Mouse (Mus musculus): Measurements from ENCODE around the gene Fh1.

Gene Fh1

DNA sequence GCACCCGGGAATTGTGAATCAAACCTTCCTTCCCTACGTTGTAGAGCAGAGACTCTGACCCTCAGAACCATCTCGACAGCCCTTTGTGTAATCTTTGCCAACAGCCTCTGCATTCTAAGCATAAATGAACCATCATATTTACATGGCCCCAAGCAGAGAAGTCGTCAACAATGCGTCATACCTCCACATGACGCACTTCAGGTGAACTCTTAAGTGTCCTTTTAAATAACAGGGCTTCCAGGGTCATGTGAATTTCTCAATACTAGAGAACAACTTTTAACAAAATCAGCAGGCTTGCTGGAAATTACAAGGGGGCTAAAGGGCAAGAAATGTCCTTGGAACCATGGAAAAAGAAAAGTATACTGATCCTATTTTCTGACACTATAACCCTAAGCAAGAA is 1.8 kb downstream of the Fh1 start:
- in situ Hi-C loops (cut with MboI; ENCODE audit: low sequenced_read_pairs): no loop called here

DNA sequence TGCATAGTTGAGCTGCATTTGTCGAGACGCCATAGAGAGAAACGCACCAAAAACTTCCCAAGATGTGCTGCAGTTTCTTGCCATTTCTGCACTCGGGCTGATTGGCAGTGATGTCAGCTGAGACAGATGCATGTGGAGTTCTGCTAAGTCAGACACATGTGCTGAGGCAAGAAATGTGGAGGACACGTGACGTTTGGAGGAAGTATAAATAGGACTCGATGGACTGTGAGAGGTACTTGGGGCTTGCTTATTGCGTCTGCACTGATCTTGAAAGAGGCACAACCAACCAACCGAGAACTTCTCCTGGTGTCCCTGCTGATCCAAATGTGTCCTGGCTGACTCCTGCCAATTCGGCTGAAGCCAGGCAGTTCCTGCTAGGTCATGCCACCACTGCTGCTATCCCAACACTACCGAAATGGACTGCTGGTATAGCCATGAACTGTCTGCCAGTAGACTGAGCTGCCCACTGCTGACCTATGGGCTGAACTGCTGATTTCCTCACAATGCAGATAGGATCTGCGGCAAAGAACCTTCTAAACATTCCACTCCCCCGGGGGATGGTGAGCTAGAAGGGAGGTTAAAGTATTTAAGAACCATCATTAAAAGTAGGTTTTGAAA is 5.5 kb downstream of the Fh1 start, which contains the start of gene Kmo:
Gene Kmo (plus strand): TSS at position 568 of the 618 bp plus-strand sequence.
- in situ Hi-C loops (cut with MboI; ENCODE audit: low sequenced_read_pairs): no loop called here

DNA sequence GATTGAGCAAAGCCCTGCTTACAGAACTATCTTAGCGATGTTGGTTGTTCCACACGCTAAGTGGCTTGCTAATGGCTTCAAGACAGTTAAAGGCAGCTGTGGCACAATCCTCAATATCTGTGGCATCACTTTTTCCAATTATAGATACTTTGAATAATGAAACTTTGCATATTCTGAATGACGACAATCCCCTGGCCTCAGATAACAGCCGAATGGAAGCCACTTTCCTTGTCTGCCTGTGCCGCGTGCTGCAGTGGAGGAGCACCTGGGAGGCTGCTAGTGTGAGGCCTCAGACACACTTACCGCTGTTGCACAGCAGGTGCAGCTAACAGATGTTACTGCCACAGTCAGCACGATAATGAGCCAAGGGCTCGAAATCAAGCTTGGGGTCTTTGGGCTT is 10.4 kb downstream of the Fh1 start:
- in situ Hi-C loops (cut with MboI; ENCODE audit: low sequenced_read_pairs): no loop called here

DNA sequence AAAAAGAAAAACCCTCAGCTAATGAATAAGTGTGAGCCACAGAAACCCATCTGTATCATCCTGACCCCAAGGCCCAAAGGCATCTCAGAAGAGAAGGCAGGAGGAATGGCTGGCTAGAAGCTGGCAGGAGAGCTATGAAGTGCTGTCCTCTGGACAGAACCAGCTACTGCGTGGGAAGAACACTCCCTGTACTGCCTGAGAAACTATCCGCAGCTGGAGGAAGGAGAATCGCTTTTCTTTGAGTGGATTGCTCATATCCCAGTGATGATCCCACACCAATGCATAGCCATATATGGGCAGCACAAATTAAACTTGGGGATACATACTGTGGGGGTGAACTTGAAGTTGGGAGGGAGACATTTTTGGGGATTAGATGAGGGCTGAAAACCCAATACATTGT is 16.7 kb downstream of the Fh1 start:
- in situ Hi-C loops (cut with MboI; ENCODE audit: low sequenced_read_pairs): no loop called here

DNA sequence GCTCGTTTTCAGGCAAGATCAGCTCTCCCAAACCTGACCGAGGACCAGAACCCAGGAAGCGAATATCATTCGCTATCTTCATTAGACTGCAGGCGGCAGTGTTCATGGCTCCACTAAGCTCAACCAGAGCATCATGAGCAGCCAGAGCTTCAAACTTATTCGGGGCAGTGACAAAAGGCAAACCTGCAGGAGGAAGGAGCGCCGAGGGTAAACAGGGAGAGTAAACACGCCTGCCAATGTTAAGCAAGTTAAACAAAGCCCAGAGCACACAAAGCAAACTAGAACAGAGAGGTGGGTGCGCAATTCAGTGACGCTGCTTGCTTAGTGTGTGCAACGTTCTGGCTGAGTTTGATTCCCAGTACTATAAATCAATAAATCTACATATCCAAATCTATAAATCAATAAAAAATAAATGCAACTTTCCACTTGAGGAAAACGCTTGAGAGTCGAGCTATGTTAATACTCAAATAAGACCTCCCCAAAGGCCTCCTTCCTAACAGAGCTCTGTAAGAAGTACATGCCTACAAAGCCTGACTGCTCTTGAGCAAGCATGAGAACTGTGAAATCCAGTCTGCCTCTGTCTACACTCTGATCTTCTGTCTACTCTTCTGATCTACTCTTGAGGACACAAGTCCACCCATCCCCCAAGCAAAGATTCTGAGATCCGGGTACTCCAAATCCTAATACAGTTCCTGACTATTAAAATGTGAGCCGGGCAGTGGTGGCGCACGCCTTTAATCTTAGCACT is 17.4 kb downstream of the Fh1 start:
- in situ Hi-C loops (cut with MboI; ENCODE audit: low sequenced_read_pairs): no loop called here

DNA sequence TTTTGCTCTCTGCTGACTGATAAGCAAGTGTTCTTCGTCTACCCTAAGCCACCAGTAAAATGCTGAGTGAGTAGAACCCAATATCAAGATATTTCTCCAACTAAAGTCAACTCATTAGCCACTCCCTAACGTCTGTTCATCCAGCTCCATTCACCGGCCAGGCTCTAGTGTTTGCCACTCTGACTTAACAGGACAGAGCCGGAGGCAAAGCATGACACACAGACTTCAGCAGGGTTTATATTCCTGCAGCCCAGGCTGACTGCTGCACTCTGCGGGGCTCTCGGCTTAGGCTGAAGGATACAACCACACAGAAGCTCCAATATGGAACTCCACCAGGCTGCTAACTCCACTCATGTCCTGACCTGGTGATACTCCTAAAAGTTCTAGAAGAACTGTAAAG is 18.1 kb downstream of the Fh1 start:
- in situ Hi-C loops (cut with MboI; ENCODE audit: low sequenced_read_pairs): no loop called here

DNA sequence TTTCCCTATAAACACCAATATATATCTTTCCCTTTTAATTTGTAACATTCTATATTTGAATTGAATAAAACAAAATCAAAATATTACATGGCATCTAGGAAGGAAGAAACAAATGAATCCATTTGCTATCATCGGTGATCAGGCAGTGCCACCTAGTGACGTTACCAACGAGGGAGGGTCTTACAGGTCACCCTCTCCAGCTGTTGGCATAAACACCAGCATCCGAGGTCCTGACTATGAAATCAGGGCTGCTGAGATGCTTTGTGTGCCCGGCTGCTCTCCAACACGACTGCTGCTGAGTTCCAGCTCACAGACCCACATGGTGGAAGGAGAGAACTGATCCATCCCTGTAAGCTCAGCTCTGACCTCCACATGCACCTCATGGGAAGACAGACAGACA is 22.0 kb downstream of the Fh1 start:
- in situ Hi-C loops (cut with MboI; ENCODE audit: low sequenced_read_pairs): no loop called here

DNA sequence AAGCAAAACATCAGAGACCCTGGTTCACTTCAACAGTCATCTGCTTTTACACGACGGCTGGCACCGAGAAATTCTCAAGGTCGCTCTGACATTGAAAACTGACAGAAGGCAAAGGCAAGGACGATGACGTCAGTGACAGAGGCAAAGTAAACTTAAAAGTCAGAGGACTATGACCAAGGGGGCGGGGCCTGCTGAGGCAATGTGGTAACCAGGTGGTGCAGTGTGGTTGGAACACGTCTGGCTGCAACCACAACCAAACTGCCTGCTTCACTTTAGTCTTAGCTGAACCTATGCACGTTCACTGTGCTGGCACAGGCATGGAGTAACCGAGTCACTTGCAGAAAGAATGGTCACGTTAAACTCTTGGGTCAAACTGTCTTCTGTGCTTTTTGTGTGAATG is 23.2 kb downstream of the Fh1 start:
- in situ Hi-C loops (cut with MboI; ENCODE audit: low sequenced_read_pairs): no loop called here

DNA sequence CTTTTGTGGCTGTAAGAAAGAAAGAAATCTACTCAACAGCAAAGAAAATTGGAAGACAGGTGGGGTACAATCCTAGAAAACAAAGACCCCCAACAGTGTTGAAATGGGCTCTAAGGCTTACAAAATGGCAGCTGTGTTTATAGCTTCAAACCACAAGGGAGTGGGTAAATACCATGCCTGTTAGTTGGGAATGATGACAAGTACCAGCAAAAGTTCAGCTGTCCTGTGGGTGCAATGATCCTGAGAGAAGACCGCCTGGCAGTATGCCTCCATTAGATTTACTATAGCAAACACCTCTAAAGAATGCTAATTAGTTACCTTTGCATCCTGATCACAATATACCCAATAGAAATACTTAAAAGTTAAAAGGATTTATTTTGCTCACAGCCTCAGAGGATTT is 32.6 kb downstream of the Fh1 start:
- in situ Hi-C loops (cut with MboI; ENCODE audit: low sequenced_read_pairs): no loop called here

DNA sequence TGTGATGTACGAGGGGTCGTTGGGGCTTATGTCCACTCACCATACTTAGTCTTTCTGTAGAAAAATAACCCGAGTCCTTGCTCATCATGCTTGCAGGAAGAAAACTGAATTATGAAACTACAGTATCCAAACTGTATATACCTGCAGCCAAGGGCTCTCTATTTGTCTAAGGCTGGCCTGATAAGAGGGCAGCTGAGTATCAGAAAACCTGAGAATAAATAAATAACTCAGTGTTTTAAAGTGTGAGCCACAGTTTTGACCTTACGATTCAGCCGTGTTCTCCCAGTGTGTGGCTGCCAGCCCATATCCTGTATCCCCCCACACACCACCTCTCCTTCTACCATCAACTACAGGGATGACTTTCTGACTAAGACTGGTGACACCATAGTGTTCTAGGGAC is 38.8 kb downstream of the Fh1 start:
- in situ Hi-C loops (cut with MboI; ENCODE audit: low sequenced_read_pairs): no loop called here

DNA sequence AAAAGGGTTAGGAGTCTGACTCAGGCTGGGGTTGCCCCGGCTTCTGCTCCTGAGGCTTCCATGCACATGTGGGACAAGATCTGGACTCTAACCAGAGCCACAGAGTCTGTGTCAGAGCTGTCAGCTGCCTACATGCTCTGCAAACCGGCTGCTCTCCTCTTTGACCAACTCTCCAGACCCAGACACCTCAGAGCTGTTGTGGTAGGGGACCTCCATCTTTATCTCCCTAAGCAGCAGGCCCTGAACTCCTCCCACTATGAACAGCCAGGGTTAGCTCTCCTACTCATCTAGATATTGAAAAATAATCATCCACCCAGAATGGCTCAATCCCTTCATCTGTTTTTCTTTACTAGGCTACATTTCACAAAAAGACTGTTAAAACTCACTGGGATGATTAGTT is 40.2 kb downstream of the Fh1 start:
- in situ Hi-C loops (cut with MboI; ENCODE audit: low sequenced_read_pairs): no loop called here

DNA sequence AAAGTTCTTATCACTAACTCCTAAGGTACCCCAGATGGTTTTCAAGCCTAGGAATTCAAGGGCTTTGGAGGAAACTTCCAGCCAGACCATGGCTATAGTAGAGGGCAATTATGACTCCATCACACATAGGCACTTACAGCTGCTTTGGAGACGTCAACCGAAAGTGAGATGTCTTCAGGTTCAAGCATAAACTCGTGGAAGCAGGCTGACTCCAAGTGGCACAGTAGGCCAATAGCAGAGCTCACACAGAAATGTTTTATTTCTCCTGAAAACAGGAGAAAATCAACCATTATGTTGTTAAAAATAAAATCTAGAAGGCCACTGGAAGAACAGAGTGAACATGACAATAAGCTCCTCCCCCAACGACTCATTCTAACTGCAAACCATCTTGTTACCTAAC is 42.6 kb downstream of the Fh1 start:
- in situ Hi-C loops (cut with MboI; ENCODE audit: low sequenced_read_pairs): no loop called here

DNA sequence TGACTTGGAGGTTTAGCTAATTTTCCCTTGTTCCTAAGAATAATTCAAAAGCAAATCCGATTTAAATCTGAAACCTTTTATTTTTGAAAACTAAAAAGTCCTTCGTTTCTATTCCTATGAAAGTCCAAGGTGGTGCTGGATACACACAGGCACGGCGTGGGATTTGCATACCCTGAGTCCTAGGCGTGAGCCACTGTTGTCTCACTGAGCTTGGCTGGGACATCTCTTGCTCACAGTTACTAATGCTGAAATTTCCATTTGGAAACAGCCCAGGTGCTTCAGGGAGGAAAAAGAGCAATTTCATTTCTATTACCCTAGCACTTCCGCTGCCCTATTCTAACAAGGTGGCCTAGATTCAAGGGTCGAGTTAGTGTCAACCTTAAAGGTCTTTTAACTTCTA is 45.1 kb downstream of the Fh1 start:
- in situ Hi-C loops (cut with MboI; ENCODE audit: low sequenced_read_pairs): no loop called here

DNA sequence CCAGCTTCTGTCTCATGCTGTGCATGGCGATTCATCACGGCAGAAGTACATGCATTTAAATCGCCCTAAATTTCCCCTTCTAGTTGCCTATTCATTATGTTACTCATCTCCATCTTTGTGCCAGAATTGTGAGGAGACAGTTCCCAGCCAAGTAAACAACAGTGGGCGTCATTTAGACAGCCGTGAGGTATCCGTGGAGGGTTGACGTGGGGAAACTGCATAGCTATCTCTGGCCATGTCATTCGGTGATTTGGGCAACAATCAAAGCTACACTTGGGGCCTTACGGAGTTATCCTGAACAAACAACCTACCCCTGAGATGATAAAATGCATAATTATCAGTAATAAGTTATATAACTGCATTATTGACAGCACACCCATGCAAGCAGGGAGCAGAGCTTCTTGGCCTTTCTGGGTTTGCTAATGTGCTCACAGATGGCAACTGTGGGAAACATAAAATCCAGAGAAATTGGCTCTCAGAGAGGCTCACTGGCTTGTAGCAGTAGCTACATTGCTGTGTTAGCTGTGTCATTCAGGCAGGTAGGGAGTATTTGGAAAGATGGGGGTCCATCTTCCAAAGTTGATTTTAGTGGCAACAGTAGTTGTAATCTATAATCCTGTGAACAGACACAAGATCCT is 45.7 kb downstream of the Fh1 start:
- in situ Hi-C loops (cut with MboI; ENCODE audit: low sequenced_read_pairs): no loop called here

DNA sequence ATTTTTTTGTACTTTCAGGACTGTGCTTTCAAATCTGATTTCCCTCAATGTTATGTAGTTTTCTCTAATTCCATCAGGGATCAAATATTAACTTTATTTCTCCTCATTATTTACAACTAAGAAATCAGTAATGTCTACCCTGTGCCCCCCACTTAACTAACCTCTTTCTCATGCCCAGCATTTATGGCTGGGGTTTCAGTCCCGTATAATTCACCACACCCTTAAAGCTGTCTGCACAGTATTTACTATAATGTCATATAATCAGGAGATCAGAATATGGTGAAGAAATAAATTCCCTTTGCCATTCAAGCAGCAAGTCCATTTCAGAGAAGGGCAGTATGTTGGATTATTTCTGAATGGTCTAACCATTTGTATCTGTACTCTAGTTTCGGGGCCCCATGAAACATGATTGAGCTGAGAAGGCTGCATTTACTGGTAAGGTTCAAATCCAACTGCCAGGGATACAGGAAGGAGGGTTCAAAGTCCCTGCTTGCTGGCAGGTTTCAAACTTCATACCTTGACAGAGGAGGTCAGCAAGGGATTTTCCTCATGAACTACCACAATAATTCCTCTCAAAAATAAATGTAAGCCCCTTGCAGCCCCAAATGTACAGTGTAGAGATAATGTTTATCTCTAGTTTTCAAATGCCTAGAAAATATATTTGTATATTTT is 46.9 kb downstream of the Fh1 start:
- in situ Hi-C loops (cut with MboI; ENCODE audit: low sequenced_read_pairs): no loop called here

DNA sequence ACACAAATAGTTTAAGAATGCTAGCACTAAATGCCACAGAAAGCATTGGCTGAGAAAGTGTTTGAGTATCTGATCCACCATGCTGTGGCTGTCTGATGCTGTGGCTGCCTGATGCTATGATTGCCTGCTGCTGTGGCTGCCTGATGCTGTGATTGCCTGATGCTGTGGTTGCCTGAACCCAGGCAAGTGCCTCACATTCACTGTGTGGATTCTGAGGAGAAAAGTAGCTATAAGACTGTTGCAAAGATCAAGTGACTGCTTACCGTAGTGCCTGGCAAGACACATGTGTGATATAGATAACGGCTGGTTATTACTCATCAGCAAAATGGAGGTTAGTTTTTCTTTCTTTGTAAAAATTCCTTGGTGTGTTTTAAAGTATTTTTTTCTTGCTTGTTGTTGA is 51.3 kb downstream of the Fh1 start:
- in situ Hi-C loops (cut with MboI; ENCODE audit: low sequenced_read_pairs): no loop called here

DNA sequence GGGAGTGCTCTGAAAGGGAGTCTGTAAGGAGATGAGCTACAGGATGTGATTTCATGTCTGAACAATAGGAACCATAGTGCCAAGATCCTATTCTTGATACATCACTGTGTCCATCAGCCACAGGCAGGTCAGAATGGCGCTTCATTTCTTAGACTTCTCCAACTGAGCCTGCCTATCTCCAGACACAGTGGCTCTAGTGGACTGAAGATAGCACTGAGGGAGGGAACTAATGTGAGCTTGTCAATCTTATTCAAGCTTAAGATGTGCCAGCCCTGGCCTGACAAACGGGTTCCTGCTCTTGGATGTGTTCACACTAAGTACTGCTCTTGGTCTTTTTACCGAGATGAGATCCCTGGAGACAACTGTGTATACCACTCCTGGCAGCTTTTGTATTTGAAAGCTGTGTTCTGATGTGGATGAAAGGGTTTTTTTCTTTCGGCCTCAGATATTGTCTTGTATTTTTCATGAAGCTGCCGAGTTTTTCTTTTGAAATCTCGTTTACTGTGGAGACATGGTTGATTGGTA is 59.8 kb downstream of the Fh1 start:
- in situ Hi-C loops (cut with MboI; ENCODE audit: low sequenced_read_pairs): no loop called here

DNA sequence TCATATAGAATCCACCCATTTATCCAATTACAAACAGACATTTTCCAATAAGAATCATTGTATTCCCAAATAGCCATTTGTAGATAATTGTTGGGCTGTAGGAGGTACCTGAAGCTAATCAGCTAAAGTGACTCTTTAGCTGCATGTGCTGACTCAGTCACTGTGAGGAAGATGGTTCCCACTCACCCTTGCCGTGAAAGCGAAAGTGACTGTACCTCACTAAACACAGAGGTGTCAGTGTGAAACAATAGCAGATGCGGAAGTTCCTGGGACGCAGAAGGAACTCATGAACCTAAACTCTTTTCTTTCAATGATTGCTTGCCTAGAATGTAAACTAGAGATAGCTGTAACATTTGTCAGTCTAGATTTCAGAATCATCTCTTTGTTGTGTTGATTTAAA is 61.1 kb downstream of the Fh1 start:
- in situ Hi-C loops (cut with MboI; ENCODE audit: low sequenced_read_pairs): no loop called here

DNA sequence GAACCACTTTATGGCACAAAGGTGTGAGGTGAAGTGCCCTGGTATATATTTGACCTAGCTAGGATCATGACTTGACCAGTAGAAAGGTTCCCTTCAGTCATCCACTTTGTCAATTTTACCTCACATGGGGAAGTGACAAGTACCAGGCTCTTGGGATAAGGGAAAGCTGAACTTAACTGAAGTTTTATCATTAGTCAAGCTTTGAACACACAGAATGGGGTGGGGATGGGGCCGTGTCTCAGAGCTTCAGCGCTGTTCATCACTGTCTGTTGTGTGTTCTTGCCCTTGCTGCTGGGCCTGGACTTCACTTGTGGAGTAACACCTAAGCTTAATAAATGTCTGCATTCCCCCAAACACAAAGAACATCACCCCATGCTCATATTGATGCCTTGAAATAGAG is 63.1 kb downstream of the Fh1 start:
- in situ Hi-C loops (cut with MboI; ENCODE audit: low sequenced_read_pairs): no loop called here

DNA sequence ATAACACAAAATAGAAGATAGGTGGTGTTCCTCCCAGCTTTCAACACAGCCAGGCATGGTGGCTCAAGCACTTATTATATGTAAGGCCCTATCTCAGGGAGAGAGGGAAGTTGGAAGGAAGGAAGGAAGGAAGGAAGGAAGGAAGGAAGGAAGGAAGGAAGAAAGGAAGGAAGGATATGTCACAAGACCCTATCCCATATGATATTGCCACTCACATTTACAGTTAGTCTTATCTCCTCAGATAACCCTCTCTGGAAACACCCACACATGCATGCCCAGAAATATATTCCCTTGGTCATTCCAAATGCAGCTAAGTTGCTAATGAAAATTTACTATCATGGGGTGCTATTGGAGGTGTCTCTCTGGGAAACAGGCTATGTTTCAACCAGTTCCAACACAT is 63.6 kb downstream of the Fh1 start:
- in situ Hi-C loops (cut with MboI; ENCODE audit: low sequenced_read_pairs): no loop called here

DNA sequence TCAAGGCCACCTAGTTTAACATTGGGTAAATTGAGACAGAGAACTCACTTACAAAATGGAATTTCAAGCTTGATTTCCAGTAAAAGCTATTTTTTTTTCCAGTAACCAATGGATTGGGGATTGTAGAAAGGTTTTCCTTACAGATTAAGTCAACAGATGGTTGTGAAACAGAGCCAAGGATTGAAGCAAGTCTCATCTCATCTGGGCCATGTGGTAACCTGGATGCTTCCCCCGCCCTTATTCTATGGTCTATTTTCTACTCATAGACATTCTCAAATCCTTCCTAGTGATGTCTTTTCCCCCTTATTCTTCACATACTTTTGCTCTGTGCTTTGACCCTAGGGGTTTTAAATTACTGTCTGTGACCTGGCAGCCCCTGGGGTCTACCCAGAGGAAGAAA is 70.8 kb downstream of the Fh1 start:
- in situ Hi-C loops (cut with MboI; ENCODE audit: low sequenced_read_pairs): no loop called here

DNA sequence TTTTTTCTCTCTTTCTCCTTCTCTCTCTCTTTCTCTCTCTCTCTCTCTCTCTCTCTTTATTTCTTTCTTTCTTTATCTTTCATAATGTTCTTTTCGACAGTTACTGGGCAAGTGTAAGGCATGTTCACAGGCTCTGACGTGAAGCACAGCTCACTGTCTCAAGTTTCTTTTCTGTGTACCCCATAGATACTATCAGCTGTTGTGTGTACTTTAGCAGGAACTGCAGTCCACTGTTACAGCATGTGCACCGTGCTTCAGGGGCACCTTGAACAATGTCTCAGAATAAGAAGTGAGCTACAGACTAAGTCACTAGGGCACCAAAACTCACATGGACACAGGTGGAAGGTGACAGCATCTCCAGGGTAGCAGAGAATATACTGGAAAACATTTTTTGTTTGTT is 73.0 kb downstream of the Fh1 start:
- in situ Hi-C loops (cut with MboI; ENCODE audit: low sequenced_read_pairs): no loop called here

Measured in CH12F3 (cell line).